Mouse (Mus musculus): Measurements from ENCODE around the gene Dnaja3.

GRCm38 (mm10) chr16:4606431-4607084 is 33.2 kb upstream of the Dnaja3 start:
- TF ChIP-seq CTCF (IDR thresholded peaks at IDR 0.05; ENCODE audit: extremely low read depth, insufficient read length, insufficient replicate concordance, low read depth, low read length) = peak; percentile 66; the same call in 1 of the 2 replicates
- TF ChIP-seq POLR2A (IDR thresholded peaks at IDR 0.05; ENCODE audit: low read depth, low read length) = no peak

Data from small intestine, adult 2 months (tissue).